Mouse (Mus musculus): Measurements from ENCODE around the gene Ube2i. TPM values are rescaled to one million over a fixed set of nuclear protein-coding genes. Genes with fewer than 3 reads are reported as not detected.

The Ube2i gene
- polyA plus RNA-seq, 1 experiment from 2014 or later: 482 TPM

- Histone ChIP-seq H3K9ac (ENCODE audit: low read depth, low read length) (no peak overlapping the region), H3K27ac (ENCODE audit: low read depth, low read length) (no peak overlapping the region), H3K4me3 (ENCODE audit: low read depth, low read length) (no peak overlapping the region), H3K4me2 (no peak overlapping the region), H3K36me3 (ENCODE audit: control insufficient read depth, insufficient read depth, low read length) (no peaks in the 10 kb centered on the region), H3K9me3 (replicated peaks; ENCODE audit: control insufficient read depth, low read length) (no peaks in the 10 kb centered on the region), H3K4me1 (ENCODE audit: control insufficient read depth, insufficient read depth, low read length) (no peaks in the 10 kb centered on the region), H3K27me3 (ENCODE audit: control insufficient read depth, insufficient read depth, low read length) (no peaks in the 10 kb centered on the region)
- ATAC-seq (replicated peaks; ENCODE audit: insufficient number of reproducible peaks, low FRiP score, low TSS enrichment): no peak
- 22% methylated on average over 4 of the region's 4 CpGs for WGBS (ENCODE audit: insufficient replicate concordance)
Observed at GRCm38 (mm10) chr17:25290411-25290810, 16.0 kb upstream of the Ube2i start.

GRCm38 (mm10) chr17:25288842-25289241, 14.4 kb upstream of the Ube2i start:
- no peak overlapping the region for H3K9ac ChIP-seq (ENCODE audit: low read depth, low read length)
- H3K27me3 ChIP-seq (ENCODE audit: control insufficient read depth, insufficient read depth, low read length): no peaks in the 10 kb centered on the region
- H3K4me3 ChIP-seq (ENCODE audit: low read depth, low read length): no peak overlapping the region
- H3K9me3 ChIP-seq (replicated peaks; ENCODE audit: control insufficient read depth, low read length): no peaks in the 10 kb centered on the region
- no peaks in the 10 kb centered on the region for H3K36me3 ChIP-seq (ENCODE audit: control insufficient read depth, insufficient read depth, low read length)
- WGBS (ENCODE audit: insufficient replicate concordance): 21% methylated on average over 4 of the region's 4 CpGs
- H3K27ac ChIP-seq (ENCODE audit: low read depth, low read length): no peak overlapping the region
- H3K4me1 ChIP-seq (ENCODE audit: control insufficient read depth, insufficient read depth, low read length): no peaks in the 10 kb centered on the region
- no peak for ATAC-seq (replicated peaks; ENCODE audit: insufficient number of reproducible peaks, low FRiP score, low TSS enrichment)
- H3K4me2 ChIP-seq: no peak overlapping the region

- no peak overlapping the region for H3K4me2 ChIP-seq
- H3K27me3 ChIP-seq (ENCODE audit: control insufficient read depth, insufficient read depth, low read length): no peaks in the 10 kb centered on the region
- H3K27ac ChIP-seq (ENCODE audit: low read depth, low read length): no peak overlapping the region
- H3K4me1 ChIP-seq (ENCODE audit: control insufficient read depth, insufficient read depth, low read length): no peaks in the 10 kb centered on the region
- no peak overlapping the region for H3K9ac ChIP-seq (ENCODE audit: low read depth, low read length)
- ATAC-seq (replicated peaks; ENCODE audit: insufficient number of reproducible peaks, low FRiP score, low TSS enrichment): no peak
- no peaks in the 10 kb centered on the region for H3K9me3 ChIP-seq (replicated peaks; ENCODE audit: control insufficient read depth, low read length)
- WGBS (ENCODE audit: insufficient replicate concordance): 22% methylated on average over 3 of the region's 3 CpGs
- H3K4me3 ChIP-seq (ENCODE audit: low read depth, low read length): no peak overlapping the region
- no peaks in the 10 kb centered on the region for H3K36me3 ChIP-seq (ENCODE audit: control insufficient read depth, insufficient read depth, low read length)
Observed at GRCm38 (mm10) chr17:25285033-25285432, 10.6 kb upstream of the Ube2i start.

- no peaks in the 10 kb centered on the region for H3K9me3 ChIP-seq (replicated peaks; ENCODE audit: control insufficient read depth, low read length)
- ATAC-seq (replicated peaks; ENCODE audit: insufficient number of reproducible peaks, low FRiP score, low TSS enrichment): no peak
- 0 out of 2 replicates have a peak overlapping the region, but pooled peaks have one; percentile 39 for H3K9ac ChIP-seq (ENCODE audit: low read depth, low read length)
- H3K4me1 ChIP-seq (ENCODE audit: control insufficient read depth, insufficient read depth, low read length): no peaks in the 10 kb centered on the region
- H3K4me2 ChIP-seq: no peak overlapping the region; the same call in 1 of the 2 replicates
- H3K36me3 ChIP-seq (ENCODE audit: control insufficient read depth, insufficient read depth, low read length): no peaks in the 10 kb centered on the region
- no peak overlapping the region for H3K4me3 ChIP-seq (ENCODE audit: low read depth, low read length)
- no peaks in the 10 kb centered on the region for H3K27me3 ChIP-seq (ENCODE audit: control insufficient read depth, insufficient read depth, low read length)
- H3K27ac ChIP-seq (ENCODE audit: low read depth, low read length): no peak overlapping the region
- 25% methylated on average over 11 of the region's 11 CpGs for WGBS (ENCODE audit: insufficient replicate concordance)
Observed at GRCm38 (mm10) chr17:25282133-25282532, 7.7 kb upstream of the Ube2i start.

- ATAC-seq (replicated peaks; ENCODE audit: insufficient number of reproducible peaks, low FRiP score, low TSS enrichment): no peak
- 90% methylated on average over 3 of the region's 3 CpGs for WGBS (ENCODE audit: insufficient replicate concordance)
- no peak overlapping the region for H3K9ac ChIP-seq (ENCODE audit: low read depth, low read length)
Observed at GRCm38 (mm10) chr17:25275833-25276232, 1.4 kb upstream of the Ube2i start.

GRCm38 (mm10) chr17:25273706-25274501, 518 bp downstream of the Ube2i start:
- no peaks in the 10 kb centered on the region for H3K27me3 ChIP-seq (ENCODE audit: control insufficient read depth, insufficient read depth, low read length)

More at GRCm38 (mm10) chr17:25275833-25276232, 1.4 kb upstream of the Ube2i start:
- Histone ChIP-seq H3K27ac (ENCODE audit: low read depth, low read length) (no peak overlapping the region), H3K4me3 (ENCODE audit: low read depth, low read length) (no peak overlapping the region), H3K4me1 (ENCODE audit: control insufficient read depth, insufficient read depth, low read length) (peaks cover 12% of the 10 kb centered on the region), H3K9me3 (replicated peaks; ENCODE audit: control insufficient read depth, low read length) (no peaks in the 10 kb centered on the region), H3K36me3 (ENCODE audit: control insufficient read depth, insufficient read depth, low read length) (no peaks in the 10 kb centered on the region), H3K4me2 (no peak overlapping the region), H3K27me3 (ENCODE audit: control insufficient read depth, insufficient read depth, low read length) (no peaks in the 10 kb centered on the region)

GRCm38 (mm10) chr17:25272951-25273705, 1.3 kb downstream of the Ube2i start:
- Histone ChIP-seq H3K4me2 (peak overlapping the region; percentile 95), H3K9me3 (replicated peaks; ENCODE audit: control insufficient read depth, low read length) (no peaks in the 10 kb centered on the region), H3K27me3 (ENCODE audit: control insufficient read depth, insufficient read depth, low read length) (no peaks in the 10 kb centered on the region), H3K9ac (ENCODE audit: low read depth, low read length) (peak overlapping the region; percentile 99), H3K36me3 (ENCODE audit: control insufficient read depth, insufficient read depth, low read length) (peaks cover 8% of the 10 kb centered on the region), H3K4me1 (ENCODE audit: control insufficient read depth, insufficient read depth, low read length) (peaks cover 18% of the 10 kb centered on the region), H3K27ac (ENCODE audit: low read depth, low read length) (peak overlapping the region; percentile 99), H3K4me3 (ENCODE audit: low read depth, low read length) (peak overlapping the region; percentile 94)
- ATAC-seq (replicated peaks; ENCODE audit: insufficient number of reproducible peaks, low FRiP score, low TSS enrichment): peak; percentile 86
- under 1% methylated on average over 80 of the region's 92 CpGs for WGBS (ENCODE audit: insufficient replicate concordance)

More at GRCm38 (mm10) chr17:25273706-25274501, 518 bp downstream of the Ube2i start:
- Histone ChIP-seq H3K9me3 (replicated peaks; ENCODE audit: control insufficient read depth, low read length) (no peaks in the 10 kb centered on the region), H3K4me1 (ENCODE audit: control insufficient read depth, insufficient read depth, low read length) (peaks cover 18% of the 10 kb centered on the region), H3K27ac (ENCODE audit: low read depth, low read length) (peak overlapping the region; percentile 99), H3K36me3 (ENCODE audit: control insufficient read depth, insufficient read depth, low read length) (peaks cover 1% of the 10 kb centered on the region; the same call in 1 of the 2 replicates), H3K4me2 (peak overlapping the region; percentile 95), H3K9ac (ENCODE audit: low read depth, low read length) (peak overlapping the region; percentile 99), H3K4me3 (ENCODE audit: low read depth, low read length) (peak overlapping the region; percentile 94)
- WGBS (ENCODE audit: insufficient replicate concordance): 1% methylated on average over 37 of the region's 45 CpGs
- ATAC-seq (replicated peaks; ENCODE audit: insufficient number of reproducible peaks, low FRiP score, low TSS enrichment): peak; percentile 88

GRCm38 (mm10) chr17:25272326-25272725, 2.1 kb downstream of the Ube2i start:
- H3K36me3 ChIP-seq (ENCODE audit: control insufficient read depth, insufficient read depth, low read length): peaks cover 16% of the 10 kb centered on the region

More at GRCm38 (mm10) chr17:25272326-25272725, 2.1 kb downstream of the Ube2i start:
- peak overlapping the region; percentile 94 for H3K4me3 ChIP-seq (ENCODE audit: low read depth, low read length)
- H3K9ac ChIP-seq (ENCODE audit: low read depth, low read length): peak overlapping the region; percentile 99
- H3K27me3 ChIP-seq (ENCODE audit: control insufficient read depth, insufficient read depth, low read length): no peaks in the 10 kb centered on the region
- WGBS (ENCODE audit: insufficient replicate concordance): under 1% methylated on average over 10 of the region's 10 CpGs
- H3K27ac ChIP-seq (ENCODE audit: low read depth, low read length): peak overlapping the region; percentile 99
- no peak for ATAC-seq (replicated peaks; ENCODE audit: insufficient number of reproducible peaks, low FRiP score, low TSS enrichment)
- no peaks in the 10 kb centered on the region for H3K9me3 ChIP-seq (replicated peaks; ENCODE audit: control insufficient read depth, low read length)
- H3K4me1 ChIP-seq (ENCODE audit: control insufficient read depth, insufficient read depth, low read length): peaks cover 18% of the 10 kb centered on the region
- H3K4me2 ChIP-seq: peak overlapping the region; percentile 95

All from heart, embryonic 11.5 days (tissue).